ENCODE assay signal across 27 mouse cellular contexts in genomic region chr11:56069658-56070057, GRCm38 (mm10). TPM values are rescaled to one million over a fixed set of nuclear protein-coding genes. Genes with fewer than 3 reads are reported as not detected.
A peak's percentile ranks its signal among the peaks of the same experiment; 100 is the strongest.
DNase-seq lines count a peak whose midpoint lies in the region; ATAC-seq and TF ChIP-seq lines count a peak whose summit lies in the region.
"Had no signal": no experiment of that assay in that cellular context is flagged by ENCODE, and none has a peak within 500 bp of the region (broad histone marks: within the 10 kb centered on the region; RNA-seq: fewer than 3 reads in every experiment).

No protein-coding gene starts in this region.

- H3K4me1 ChIP-seq in liver, adult 2 months (ENCODE audit: control insufficient read depth, insufficient read depth, low read length) = peaks cover 8% of the 10 kb centered on the region; the same call in 1 of the 2 replicates
- H3K4me1 ChIP-seq in liver, embryonic 11.5 days (replicated peaks; ENCODE audit: control insufficient read depth, insufficient read depth, low read length) = no peaks in the 10 kb centered on the region; the same call in 1 of the 2 replicates
- peaks cover 3% of the 10 kb centered on the region; the same call in 1 of the 2 replicates for H3K4me1 ChIP-seq in intestine, embryonic 16.5 days (ENCODE audit: control insufficient read depth, insufficient read depth, low read length)
- peaks cover 30% of the 10 kb centered on the region; the same call in 1 of the 2 replicates for H3K4me1 ChIP-seq in small intestine, adult 2 months (ENCODE audit: control insufficient read depth, insufficient read depth, insufficient read length, low read length)
- H3K4me1 ChIP-seq in midbrain, embryonic 10.5 days = no peaks in the 10 kb centered on the region
- H3K4me1 ChIP-seq: embryonic facial prominence, embryonic 13.5 days; embryonic facial prominence, embryonic 15.5 days; forebrain, embryonic 10.5 days; forebrain, embryonic 12.5 days had no signal

- no peak for ATAC-seq in liver, embryonic 11.5 days (replicated peaks; ENCODE audit: low FRiP score)
- peak; percentile 75 for ATAC-seq in intestine, embryonic 16.5 days
- ATAC-seq: forebrain, embryonic 14.5 days had no signal

- no peaks in the 10 kb centered on the region for H3K9me3 ChIP-seq in liver, embryonic 11.5 days (ENCODE audit: control insufficient read depth, low read length)
- no peaks in the 10 kb centered on the region for H3K9me3 ChIP-seq in intestine, embryonic 16.5 days (ENCODE audit: control insufficient read depth, low read length)
- no peaks in the 10 kb centered on the region for H3K9me3 ChIP-seq in midbrain, embryonic 10.5 days (replicated peaks)
- H3K9me3 ChIP-seq: embryonic facial prominence, embryonic 13.5 days; embryonic facial prominence, embryonic 15.5 days; forebrain, embryonic 10.5 days; forebrain, embryonic 12.5 days had no signal

- no peaks in the 10 kb centered on the region for H3K79me2 ChIP-seq in liver, adult 2 months (ENCODE audit: control insufficient read depth, insufficient read depth, low read length)

- no peaks in the 10 kb centered on the region for H3K36me3 ChIP-seq in liver, adult 2 months (ENCODE audit: control insufficient read depth, insufficient read depth, low read length)
- no peaks in the 10 kb centered on the region for H3K36me3 ChIP-seq in liver, embryonic 11.5 days (ENCODE audit: control insufficient read depth, insufficient read depth, low read length)
- H3K36me3 ChIP-seq in intestine, embryonic 16.5 days (ENCODE audit: control insufficient read depth, insufficient read depth, low read length) = no peaks in the 10 kb centered on the region
- H3K36me3 ChIP-seq in small intestine, adult 2 months (ENCODE audit: control insufficient read depth, insufficient read depth, low read length) = no peaks in the 10 kb centered on the region
- H3K36me3 ChIP-seq in midbrain, embryonic 10.5 days = no peaks in the 10 kb centered on the region
- H3K36me3 ChIP-seq: embryonic facial prominence, embryonic 13.5 days; embryonic facial prominence, embryonic 15.5 days; forebrain, embryonic 10.5 days; forebrain, embryonic 12.5 days had no signal

- H3K4me3 ChIP-seq in liver, adult 2 months (ENCODE audit: insufficient read depth, low read depth, low read length) = no peak overlapping the region
- H3K4me3 ChIP-seq in liver, embryonic 11.5 days (ENCODE audit: low read depth, low read length) = no peak overlapping the region
- no peak overlapping the region for H3K4me3 ChIP-seq in intestine, embryonic 16.5 days (ENCODE audit: low read length)
- no peak overlapping the region for H3K4me3 ChIP-seq in small intestine, adult 2 months (ENCODE audit: low read depth, low read length)
- no peak overlapping the region for H3K4me3 ChIP-seq in midbrain, embryonic 10.5 days
- H3K4me3 ChIP-seq: embryonic facial prominence, embryonic 13.5 days; embryonic facial prominence, embryonic 15.5 days; erythroblast, embryonic 14.5 days; forebrain, embryonic 10.5 days; forebrain, embryonic 12.5 days had no signal

- H3K27me3 ChIP-seq in liver, adult 2 months (ENCODE audit: control insufficient read depth, insufficient read depth, low read length) = no peaks in the 10 kb centered on the region
- H3K27me3 ChIP-seq in liver, embryonic 11.5 days (replicated peaks; ENCODE audit: control insufficient read depth, insufficient read depth, low read length) = no peaks in the 10 kb centered on the region
- no peaks in the 10 kb centered on the region for H3K27me3 ChIP-seq in intestine, embryonic 16.5 days (replicated peaks; ENCODE audit: control insufficient read depth, insufficient read depth, low read length)
- H3K27me3 ChIP-seq in small intestine, adult 2 months (ENCODE audit: control insufficient read depth, insufficient read depth, low read length) = no peaks in the 10 kb centered on the region
- H3K27me3 ChIP-seq in midbrain, embryonic 10.5 days (ENCODE audit: low read depth, poor library complexity, severe bottlenecking) = no peaks in the 10 kb centered on the region
- H3K27me3 ChIP-seq: embryonic facial prominence, embryonic 13.5 days; embryonic facial prominence, embryonic 15.5 days; forebrain, embryonic 12.5 days had no signal

- WGBS in liver, adult 2 months = 64% methylated on average over 2 of the region's 2 CpGs
- 86% methylated on average over 2 of the region's 2 CpGs for WGBS in liver, embryonic 11.5 days
- WGBS in intestine, embryonic 16.5 days = 70% methylated on average over 2 of the region's 2 CpGs
- WGBS in small intestine, adult 2 months = 30% methylated on average over 2 of the region's 2 CpGs
- 88% methylated on average over 2 of the region's 2 CpGs for WGBS in midbrain, embryonic 10.5 days

- no peak overlapping the region for H3K27ac ChIP-seq in liver, adult 2 months (replicated peaks; ENCODE audit: insufficient read depth, low read depth, low read length)
- H3K27ac ChIP-seq in liver, embryonic 11.5 days (ENCODE audit: low read depth, low read length) = no peak overlapping the region
- peak overlapping the region; percentile 61 for H3K27ac ChIP-seq in intestine, embryonic 16.5 days (ENCODE audit: low read length)
- peak overlapping the region; percentile 88 for H3K27ac ChIP-seq in small intestine, adult 2 months (ENCODE audit: insufficient read depth, low read depth, low read length)
- no peak overlapping the region for H3K27ac ChIP-seq in midbrain, embryonic 10.5 days (replicated peaks)
- H3K27ac ChIP-seq: embryonic facial prominence, embryonic 13.5 days; embryonic facial prominence, embryonic 15.5 days; forebrain, embryonic 10.5 days; forebrain, embryonic 12.5 days had no signal

- TF ChIP-seq CTCF in liver, adult 2 months (IDR thresholded peaks at IDR 0.05; ENCODE audit: low read depth, low read length) = no peak
- no peak for TF ChIP-seq CTCF in small intestine, adult 2 months (IDR thresholded peaks at IDR 0.05; ENCODE audit: extremely low read depth, insufficient read length, insufficient replicate concordance, low read depth, low read length)

- H3K4me2 ChIP-seq in liver, embryonic 11.5 days = no peak overlapping the region
- H3K4me2 ChIP-seq in intestine, embryonic 16.5 days (ENCODE audit: low read depth, low read length) = no peak overlapping the region
- H3K4me2 ChIP-seq: embryonic facial prominence, embryonic 13.5 days; embryonic facial prominence, embryonic 15.5 days; forebrain, embryonic 12.5 days had no signal

- no peak overlapping the region for H3K9ac ChIP-seq in liver, adult 2 months (ENCODE audit: low read depth, low read length)
- no peak overlapping the region for H3K9ac ChIP-seq in liver, embryonic 11.5 days (ENCODE audit: low read depth, low read length)
- no peak overlapping the region for H3K9ac ChIP-seq in intestine, embryonic 16.5 days (ENCODE audit: low read depth, low read length)
- H3K9ac ChIP-seq: embryonic facial prominence, embryonic 13.5 days; embryonic facial prominence, embryonic 15.5 days; forebrain, embryonic 12.5 days had no signal

- TF ChIP-seq POLR2A in liver, adult 2 months (IDR thresholded peaks at IDR 0.05; ENCODE audit: extremely low read depth, insufficient read depth, low read length) = no peak
- TF ChIP-seq POLR2A in small intestine, adult 2 months (IDR thresholded peaks at IDR 0.05; ENCODE audit: low read depth, low read length) = no peak

- DNase-seq in liver, adult 2 months (ENCODE audit: extremely low read depth, low read depth, low spot score) = peak; percentile 85
- DNase-seq in liver, embryonic 11.5 days (ENCODE audit: low spot score) = no peak
- no peak for DNase-seq in layer of hippocampus, postnatal 25 days (ENCODE audit: extremely low spot score in 1 of 2, low spot score in 1 of 2)
- no peak for DNase-seq in midbrain, embryonic 10.5 days (ENCODE audit: low spot score)
- DNase-seq: adrenal gland, adult 2 months; adrenal gland, postnatal 10 days; adrenal gland, postnatal 25 days; cerebellum, adult 11 months; cerebellum, adult 18-20 months; cerebellum, adult 8-10 months; cerebellum, adult 9-11 months; cerebellum, postnatal 14 days; cerebellum, postnatal 36 days; embryo, embryonic 11 days had no signal

RNA-seq across cellular contexts. Expression of gene Nmur2, which starts 28.8 kb away (rescaled TPM):
- not detected in 2 replicates for total RNA-seq in liver, adult 2 months (2014; rRNA removed)
- not detected in 2 replicates for polyA plus RNA-seq in liver, adult 2 months (2012; rRNA removed)
- polyA plus RNA-seq in liver, embryonic 11.5 days (2014; fragmentation: Nextera tagmentation; extraction: Ambion mirVana) = 0.10 TPM in 1 of 2 replicates, not detected in the other
- 0.61 and 0.78 TPM in 2 replicates for polyA plus RNA-seq in intestine, embryonic 16.5 days (2015; fragmentation: Nextera tagmentation; extraction: Ambion mirVana)
- polyA plus RNA-seq in small intestine, adult 2 months (2012; rRNA removed) = 0.29 and 1.3 TPM in 2 replicates
- total RNA-seq in layer of hippocampus, postnatal 25 days (2021) = under 1 TPM in 1 of 2 experiments, not detected in 1; 0.07 TPM
- polyA plus RNA-seq in midbrain, embryonic 10.5 days (2016; fragmentation: Nextera tagmentation; extraction: Ambion mirVana) = not detected in 2 replicates
- total RNA-seq: adrenal gland, adult 2 months; adrenal gland, postnatal 10 days; adrenal gland, postnatal 25 days; adrenal gland, postnatal 4 days; common myeloid progenitor, adult 5-6 weeks; ES-E14; MEL had no signal
- polyA plus RNA-seq: adrenal gland, adult 2 months; C2C12; erythroblast, embryonic 14.5 days; forebrain, embryonic 10.5 days; forebrain, embryonic 12.5 days had no signal

Comparison
In these comparisons a context has a peak if more than half of its experiments do, and no peak if none do; other contexts are left out.
1. H3K27ac ChIP-seq: peak in intestine, embryonic 16.5 days (single experiment) and small intestine, adult 2 months (single experiment); none in liver, adult 2 months (single experiment), liver, embryonic 11.5 days (single experiment) and midbrain, embryonic 10.5 days (single experiment).